Mouse (Mus musculus): ENCODE data around the gene Mrln. TPM values are rescaled to one million over a fixed set of nuclear protein-coding genes. Genes with fewer than 3 reads are reported as not detected.

The Mrln gene
- not detected for polyA plus RNA-seq (2015; fragmentation: Illumina TruSeq; extraction: RNeasy Lipid Tissue Mini Kit (QIAGEN cat#74804); ENCODE audit: insufficient read depth, low replicate concordance)

DNA sequence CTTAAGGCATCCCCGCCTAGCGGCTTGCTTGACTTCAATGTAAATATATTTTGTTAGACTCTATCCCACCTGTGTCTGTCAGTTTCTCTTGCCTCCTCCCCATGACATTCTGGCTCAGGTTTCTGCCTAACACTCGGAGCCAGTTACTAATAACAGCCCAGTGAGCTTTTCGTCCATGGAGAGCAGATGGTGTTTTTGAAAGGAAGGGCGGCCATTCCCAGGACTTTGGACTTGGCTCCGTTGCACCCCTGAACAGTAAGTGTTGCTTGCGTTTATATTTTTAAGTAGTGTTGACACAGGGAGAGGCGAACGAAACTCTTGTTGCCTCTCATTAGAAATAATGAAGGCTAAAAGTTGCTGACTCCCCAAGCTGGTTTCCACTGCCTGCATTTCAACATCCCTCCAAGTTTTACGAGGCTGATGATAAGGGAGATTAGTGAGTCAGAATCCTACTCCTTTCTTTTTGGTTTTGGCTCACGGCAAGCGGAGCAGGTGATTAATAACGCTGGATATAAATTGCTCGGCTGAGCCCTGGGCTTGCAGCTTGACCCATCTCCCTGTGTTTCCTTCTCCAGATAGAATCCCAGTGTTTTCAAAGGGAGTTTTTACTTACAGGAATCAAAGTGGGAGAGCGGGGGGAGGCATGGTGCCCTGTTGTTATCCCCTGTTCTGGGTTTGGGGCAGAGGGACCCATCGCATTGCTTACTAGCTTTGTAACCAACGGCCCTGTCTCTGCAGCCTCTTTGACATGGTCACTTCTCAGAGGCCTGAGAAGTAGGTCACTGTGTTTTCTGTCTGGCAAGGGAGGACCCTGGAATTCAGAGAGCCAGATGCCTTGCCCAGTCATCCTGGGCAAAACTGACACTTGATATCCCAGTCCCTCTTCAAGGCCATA is at the start of gene Mrln:
TSS of gene Mrln (plus strand) at position 160 of the 895 bp plus-strand sequence.

DNA sequence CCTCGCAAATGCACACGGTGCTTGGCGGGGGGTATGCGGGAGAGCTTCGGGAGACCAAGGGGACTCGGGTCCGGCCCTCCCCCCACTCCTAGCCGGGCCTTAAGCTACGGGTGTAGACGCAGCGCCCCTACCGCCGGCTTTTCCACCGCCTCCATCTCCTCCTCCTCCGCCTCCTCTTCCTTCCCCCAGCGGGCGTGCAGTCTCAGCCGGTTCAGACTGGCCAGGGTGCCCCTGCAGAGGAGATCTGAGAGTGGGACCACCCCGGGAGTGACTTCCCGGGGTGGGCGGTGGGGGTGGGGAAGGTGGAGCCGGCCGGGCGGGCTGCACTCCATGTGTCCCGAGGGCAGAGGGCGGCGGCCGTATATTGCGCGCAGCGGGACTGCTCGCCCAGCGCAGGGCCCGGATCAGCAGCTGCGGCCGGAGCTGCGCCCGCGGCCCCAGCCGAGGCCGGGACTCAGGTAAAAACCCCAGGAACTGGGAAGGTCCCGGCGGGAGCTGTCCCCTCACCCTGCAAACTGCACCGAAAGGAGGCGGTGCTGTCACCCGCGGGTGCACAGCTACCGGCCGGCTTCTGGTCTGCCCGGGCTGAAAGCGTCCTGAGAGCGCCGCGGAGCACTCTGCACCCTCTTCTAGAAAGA is 40.6 kb downstream of the Mrln start, which contains the start of gene Slc16a9:
TSS of gene Slc16a9 (plus strand) at position 180 of the 638 bp plus-strand sequence.

Other genes with a start within 250 kb of the Mrln start
- gene Ccdc6, start 107.5 kb upstream of the Mrln start, polyA plus RNA-seq (2015; fragmentation: Illumina TruSeq; extraction: RNeasy Lipid Tissue Mini Kit (QIAGEN cat#74804); ENCODE audit: insufficient read depth, low replicate concordance): 30.7 TPM
- gene Slc16a9, start 40.4 kb downstream of the Mrln start, polyA plus RNA-seq (2015; fragmentation: Illumina TruSeq; extraction: RNeasy Lipid Tissue Mini Kit (QIAGEN cat#74804); ENCODE audit: insufficient read depth, low replicate concordance): 18.4 TPM
- 2.4 TPM for gene Fam13c, start 235.8 kb downstream of the Mrln start, polyA plus RNA-seq (2015; fragmentation: Illumina TruSeq; extraction: RNeasy Lipid Tissue Mini Kit (QIAGEN cat#74804); ENCODE audit: insufficient read depth, low replicate concordance)